ENCODE assay signal across 26 mouse cellular contexts in the genomic region with DNA sequence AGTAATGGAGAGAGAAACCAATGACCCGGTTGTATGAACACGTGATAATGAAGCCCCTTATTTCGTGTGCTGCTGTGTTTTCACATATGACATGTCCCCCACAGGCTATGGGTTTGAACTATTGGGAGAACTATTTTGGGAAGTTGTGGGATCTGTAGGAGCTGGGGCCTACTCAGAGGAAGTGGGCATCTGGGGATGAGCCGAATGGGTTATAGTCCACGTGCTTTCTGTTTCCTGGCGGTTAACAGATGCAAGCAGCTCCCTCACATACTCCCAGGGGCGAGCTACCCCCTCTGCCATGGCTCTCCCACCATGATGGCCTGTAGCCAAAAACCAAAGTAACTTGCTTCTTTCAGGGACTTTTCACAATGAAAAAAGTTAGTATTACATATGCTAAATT.
DNase-seq lines count a peak whose midpoint lies in the region; ATAC-seq and TF ChIP-seq lines count a peak whose summit lies in the region.
"Had no signal": no experiment of that assay in that cellular context is flagged by ENCODE, and none has a peak within 500 bp of the region (broad histone marks: within the 10 kb centered on the region; RNA-seq: fewer than 3 reads in every experiment).

No protein-coding gene starts in this region.

- no peak overlapping the region for H3K4me2 ChIP-seq in forebrain, embryonic 11.5 days (ENCODE audit: low read depth, low read length, severe bottlenecking)
- H3K4me2 ChIP-seq in forebrain, postnatal 0 days (ENCODE audit: low read depth): no peak overlapping the region
- H3K4me2 ChIP-seq: embryonic facial prominence, embryonic 12.5 days; forebrain, embryonic 12.5 days had no signal

- H3K9me3 ChIP-seq in forebrain, embryonic 11.5 days (ENCODE audit: control insufficient read depth, low read length): peaks cover 5% of the 10 kb centered on the region
- 0 out of 2 replicates have a peak, but pooled peaks cover 5% of the 10 kb centered on the region for H3K9me3 ChIP-seq in forebrain, postnatal 0 days (ENCODE audit: low read length)
- no peaks in the 10 kb centered on the region for H3K9me3 ChIP-seq in heart, embryonic 10.5 days
- H3K9me3 ChIP-seq: forebrain, embryonic 12.5 days had no signal

- ATAC-seq in forebrain, embryonic 11.5 days (replicated peaks; ENCODE audit: low FRiP score): no peak
- no peak for ATAC-seq in forebrain, postnatal 0 days
- ATAC-seq in megakaryocyte progenitor cell, adult 5-6 weeks (replicated peaks; ENCODE audit: poor library complexity): peak; percentile 44; the same call in 1 of the 2 replicates
- ATAC-seq: CD4-positive, CD25-positive, alpha-beta regulatory T cell, adult 4 months; forebrain, embryonic 14.5 days; forebrain, embryonic 16.5 days had no signal

- no peaks in the 10 kb centered on the region for H3K4me1 ChIP-seq in forebrain, embryonic 11.5 days (replicated peaks; ENCODE audit: control insufficient read depth, insufficient read depth, low read length)
- H3K4me1 ChIP-seq in forebrain, postnatal 0 days (ENCODE audit: insufficient read depth): no peaks in the 10 kb centered on the region
- H3K4me1 ChIP-seq in heart, embryonic 10.5 days: no peaks in the 10 kb centered on the region
- H3K4me1 ChIP-seq: embryonic facial prominence, embryonic 10.5 days; embryonic facial prominence, embryonic 12.5 days; forebrain, embryonic 12.5 days had no signal

- no peaks in the 10 kb centered on the region for H3K36me3 ChIP-seq in forebrain, embryonic 11.5 days (ENCODE audit: control insufficient read depth, insufficient read depth, low read length)
- no peaks in the 10 kb centered on the region for H3K36me3 ChIP-seq in forebrain, postnatal 0 days (ENCODE audit: insufficient read depth)
- no peaks in the 10 kb centered on the region for H3K36me3 ChIP-seq in heart, embryonic 10.5 days
- H3K36me3 ChIP-seq: embryonic facial prominence, embryonic 10.5 days; embryonic facial prominence, embryonic 12.5 days; forebrain, embryonic 12.5 days; G1E had no signal

- WGBS in forebrain, embryonic 11.5 days: 95% methylated on average over 7 of the region's 7 CpGs
- WGBS in forebrain, postnatal 0 days: 94% methylated on average over 7 of the region's 7 CpGs
- WGBS in heart, embryonic 10.5 days: 87% methylated on average over 7 of the region's 7 CpGs

- peak; percentile 2 for DNase-seq in forebrain, embryonic 11.5 days (ENCODE audit: low spot score)
- DNase-seq in forebrain, postnatal 0 days: no peak
- DNase-seq in heart, embryonic 10.5 days (ENCODE audit: low spot score): peak; percentile 2
- DNase-seq in heart, adult 9 months (ENCODE audit: low spot score in 2 of 2): no peak
- peak; percentile 15 for DNase-seq in testis, postnatal 10 days (ENCODE audit: low spot score)
- DNase-seq in testis, postnatal 14 days (ENCODE audit: low spot score): no peak
- no peak for DNase-seq in MN1 (ENCODE audit: low spot score)
- DNase-seq: adrenal gland, adult 2 months; adrenal gland, postnatal 10 days; adrenal gland, postnatal 25 days; B cell, adult 2 months; cerebellum, adult 11 months; cerebellum, adult 18-20 months; cerebellum, adult 8-10 months; cerebellum, adult 9-11 months; cerebellum, postnatal 14 days; cerebellum, postnatal 36 days had no signal

- no peak overlapping the region for H3K9ac ChIP-seq in forebrain, embryonic 11.5 days (ENCODE audit: low read length)
- H3K9ac ChIP-seq in forebrain, postnatal 0 days: no peak overlapping the region
- H3K9ac ChIP-seq: embryonic facial prominence, embryonic 12.5 days; forebrain, embryonic 12.5 days had no signal

- no peak overlapping the region for H3K4me3 ChIP-seq in forebrain, embryonic 11.5 days (ENCODE audit: low read depth, low read length)
- no peak overlapping the region for H3K4me3 ChIP-seq in forebrain, postnatal 0 days (ENCODE audit: low read depth, low read length)
- no peak overlapping the region for H3K4me3 ChIP-seq in heart, embryonic 10.5 days
- H3K4me3 ChIP-seq: embryonic facial prominence, embryonic 10.5 days; embryonic facial prominence, embryonic 12.5 days; forebrain, embryonic 12.5 days had no signal

- no peak overlapping the region for H3K27ac ChIP-seq in forebrain, embryonic 11.5 days (ENCODE audit: low read depth, low read length)
- no peak overlapping the region for H3K27ac ChIP-seq in forebrain, postnatal 0 days (ENCODE audit: low read depth, low read length)
- H3K27ac ChIP-seq in heart, embryonic 10.5 days: no peak overlapping the region
- H3K27ac ChIP-seq: embryonic facial prominence, embryonic 10.5 days; embryonic facial prominence, embryonic 12.5 days; forebrain, embryonic 12.5 days had no signal

- no peaks in the 10 kb centered on the region for H3K27me3 ChIP-seq in forebrain, embryonic 11.5 days (ENCODE audit: control insufficient read depth, insufficient read depth, low read length)
- no peaks in the 10 kb centered on the region for H3K27me3 ChIP-seq in forebrain, postnatal 0 days (ENCODE audit: insufficient read depth, low read length)
- no peaks in the 10 kb centered on the region for H3K27me3 ChIP-seq in heart, embryonic 10.5 days (ENCODE audit: insufficient read depth, poor library complexity, severe bottlenecking)
- H3K27me3 ChIP-seq: CH12.LX; embryonic facial prominence, embryonic 12.5 days; forebrain, embryonic 12.5 days had no signal

- TF ChIP-seq CTCF in forebrain, postnatal 0 days (IDR thresholded peaks at IDR 0.05; ENCODE audit: low read depth): no peak

Comparison
In these comparisons a context has a peak if more than half of its experiments do, and no peak if none do; other contexts are left out.
1. DNase-seq: peak in forebrain, embryonic 11.5 days (single experiment), heart, embryonic 10.5 days (single experiment) and testis, postnatal 10 days (single experiment); none in forebrain, postnatal 0 days (single experiment), heart, adult 9 months (0 of 2), testis, postnatal 14 days (single experiment) and MN1 (single experiment).